Mouse (Mus musculus) layer of hippocampus, postnatal 25 days (tissue): ENCODE results near the gene Tia1. TPM values are rescaled to one million over a fixed set of nuclear protein-coding genes. Genes with fewer than 3 reads are reported as not detected.

Experiments used
- DNase-seq, 2 experiments: peaks; one replicate each; pipeline ENCODE4 v3.0.0; 2022; ENCODE audit warnings: mixed read lengths in 2 of 2, low spot score in 1 of 2; ENCODE audit errors: extremely low spot score in 1 of 2
- total RNA-seq, 2 experiments: library from RNA; stranded (reverse); gene quantifications; 2 replicates each; pipeline ENCODE4 v1.2.3; 2021

Tia1 gene
- total RNA-seq, 2 experiments from 2014 or later = 114 to 168 TPM

GRCm38 (mm10) chr6:86420491-86420890 lies 16.5 kb downstream of the Tia1 start:
- no peak for DNase-seq

GRCm38 (mm10) chr6:86426358-86426757 lies 22.3 kb downstream of the Tia1 start, which contains the start of gene Gm44790:
Gm44790 (plus strand) TSS chr6:86426658.
- DNase-seq = no peak

- DNase-seq = no peak
Measured at GRCm38 (mm10) chr6:86431531-86431930, 27.5 kb downstream of the Tia1 start.

- DNase-seq = no peak
Measured at GRCm38 (mm10) chr6:86433696-86434095, 29.7 kb downstream of the Tia1 start.

- peak; percentile 14 to 36 for DNase-seq
Measured at GRCm38 (mm10) chr6:86437711-86438110, 33.7 kb downstream of the Tia1 start.

- DNase-seq = peak; percentile 93 to 97
Measured at GRCm38 (mm10) chr6:86438272-86439118, 34.5 kb downstream of the Tia1 start, which contains the start of gene C87436. C87436 (plus strand) TSS chr6:86438374.

- DNase-seq = no peak
Measured at GRCm38 (mm10) chr6:86439119-86439496, 35.1 kb downstream of the Tia1 start.

GRCm38 (mm10) chr6:86439531-86439930 lies 35.5 kb downstream of the Tia1 start:
- no peak for DNase-seq

- DNase-seq = no peak
Measured at GRCm38 (mm10) chr6:86441571-86441970, 37.6 kb downstream of the Tia1 start.

- no peak for DNase-seq
Measured at GRCm38 (mm10) chr6:86445551-86445950, 41.5 kb downstream of the Tia1 start.

- no peak for DNase-seq
Measured at GRCm38 (mm10) chr6:86446927-86447568, 43.0 kb downstream of the Tia1 start.

- DNase-seq = no peak
Measured at GRCm38 (mm10) chr6:86456727-86457126, 52.7 kb downstream of the Tia1 start.

GRCm38 (mm10) chr6:86463079-86463478 lies 59.1 kb downstream of the Tia1 start:
- DNase-seq = no peak

- no peak for DNase-seq
Measured at GRCm38 (mm10) chr6:86471317-86471716, 67.3 kb downstream of the Tia1 start.

GRCm38 (mm10) chr6:86471760-86472099 lies 67.7 kb downstream of the Tia1 start:
- no peak for DNase-seq

GRCm38 (mm10) chr6:86472100-86472955 lies 68.3 kb downstream of the Tia1 start:
- DNase-seq = peak; percentile 99

GRCm38 (mm10) chr6:86473077-86473476 lies 69.1 kb downstream of the Tia1 start:
- no peak for DNase-seq

- DNase-seq = no peak
Measured at GRCm38 (mm10) chr6:86474072-86474471, 70.1 kb downstream of the Tia1 start.

GRCm38 (mm10) chr6:86474646-86475181 lies 70.7 kb downstream of the Tia1 start:
- DNase-seq = no peak

- DNase-seq = no peak
Measured at GRCm38 (mm10) chr6:86475462-86476167, 71.6 kb downstream of the Tia1 start.
